Mouse (Mus musculus): ENCODE data around the gene Ccdc189. TPM values are rescaled to one million over a fixed set of nuclear protein-coding genes. Genes with fewer than 3 reads are reported as not detected.
A peak's percentile ranks its signal among the peaks of the same experiment; 100 is the strongest.
"Not testable (repeated sequence)": the region's sequence is repeated elsewhere in the genome, so short reads cannot be mapped to it uniquely, and the experiment has no call there.

The Ccdc189 gene
- 12.2 and 12.8 TPM in 2 replicates for polyA plus RNA-seq (2016; fragmentation: Nextera tagmentation; extraction: Ambion mirVana)

GRCm38 (mm10) chr7:127588011-127588871 is at the start of gene Ccdc189, which contains the start of gene Rnf40:
TSS of gene Ccdc189 (minus strand) at chr7:127588595.
TSS of gene Rnf40 (plus strand) at chr7:127588767.
- Histone ChIP-seq H3K27ac (peak within 1 kb of the TSS; percentile 90), H3K9me3 (no peaks in the 10 kb centered on the region), H3K4me3 (peak within 1 kb of the TSS; percentile 74), H3K36me3 (replicated peaks) (peaks cover 69% of the 10 kb centered on the region), H3K27me3 (ENCODE audit: poor library complexity, severe bottlenecking) (no peaks in the 10 kb centered on the region), H3K4me1 (peaks cover 24% of the 10 kb centered on the region)
- WGBS: under 1% methylated on average over 50 of the region's 50 CpGs
- DNase-seq (ENCODE audit: extremely low spot score, low spot score): peak; percentile 97

GRCm38 (mm10) chr7:127636963-127637362 is 48.6 kb upstream of the Ccdc189 start:
- H3K4me1 ChIP-seq: peaks cover 14% of the 10 kb centered on the region
- WGBS: under 1% methylated on average over 27 of the region's 27 CpGs
- peak overlapping the region; percentile 64 for H3K4me3 ChIP-seq
- peaks cover 10% of the 10 kb centered on the region for H3K27me3 ChIP-seq (ENCODE audit: poor library complexity, severe bottlenecking)
- peak; percentile 74 for DNase-seq (ENCODE audit: extremely low spot score, low spot score)
- H3K9me3 ChIP-seq: no peaks in the 10 kb centered on the region
- no peaks in the 10 kb centered on the region for H3K36me3 ChIP-seq (replicated peaks)
- H3K27ac ChIP-seq: peak overlapping the region; percentile 82

GRCm38 (mm10) chr7:127631416-127631815 is 43.0 kb upstream of the Ccdc189 start:
- no peaks in the 10 kb centered on the region for H3K9me3 ChIP-seq
- H3K4me3 ChIP-seq: no peak overlapping the region
- H3K4me1 ChIP-seq: peaks cover 1% of the 10 kb centered on the region
- DNase-seq (ENCODE audit: extremely low spot score, low spot score): no peak
- 70% methylated on average over 4 of the region's 4 CpGs for WGBS
- H3K27me3 ChIP-seq (ENCODE audit: poor library complexity, severe bottlenecking): peaks cover 7% of the 10 kb centered on the region
- H3K27ac ChIP-seq: no peak overlapping the region
- H3K36me3 ChIP-seq (replicated peaks): no peaks in the 10 kb centered on the region

- Histone ChIP-seq H3K27ac (no peak overlapping the region), H3K4me3 (no peak overlapping the region), H3K27me3 (ENCODE audit: poor library complexity, severe bottlenecking) (no peaks in the 10 kb centered on the region), H3K9me3 (no peaks in the 10 kb centered on the region; the same call in 1 of the 2 replicates), H3K4me1 (no peaks in the 10 kb centered on the region), H3K36me3 (replicated peaks) (no peaks in the 10 kb centered on the region)
- WGBS: 78% methylated on average over 5 of the region's 5 CpGs
- DNase-seq (ENCODE audit: extremely low spot score, low spot score): no peak
Observed at GRCm38 (mm10) chr7:127628646-127629045, 40.3 kb upstream of the Ccdc189 start.

GRCm38 (mm10) chr7:127626471-127626870 is 38.1 kb upstream of the Ccdc189 start:
- no peak overlapping the region for H3K27ac ChIP-seq
- H3K36me3 ChIP-seq (replicated peaks): no peaks in the 10 kb centered on the region
- no peak for DNase-seq (ENCODE audit: extremely low spot score, low spot score)
- 89% methylated on average over 4 of the region's 4 CpGs for WGBS
- H3K4me1 ChIP-seq: no peaks in the 10 kb centered on the region
- no peaks in the 10 kb centered on the region for H3K27me3 ChIP-seq (ENCODE audit: poor library complexity, severe bottlenecking)
- no peak overlapping the region for H3K4me3 ChIP-seq
- H3K9me3 ChIP-seq: no peaks in the 10 kb centered on the region; the same call in 1 of the 2 replicates

- Histone ChIP-seq H3K9me3 (no peaks in the 10 kb centered on the region; the same call in 1 of the 2 replicates), H3K36me3 (replicated peaks) (no peaks in the 10 kb centered on the region), H3K4me1 (no peaks in the 10 kb centered on the region), H3K27ac (no peak overlapping the region), H3K4me3 (no peak overlapping the region), H3K27me3 (ENCODE audit: poor library complexity, severe bottlenecking) (no peaks in the 10 kb centered on the region)
- WGBS: 98% methylated on average over 7 of the region's 7 CpGs
- DNase-seq (ENCODE audit: extremely low spot score, low spot score): no peak
Observed at GRCm38 (mm10) chr7:127626039-127626438, 37.6 kb upstream of the Ccdc189 start.

- H3K27me3 ChIP-seq (ENCODE audit: poor library complexity, severe bottlenecking); DNase-seq (ENCODE audit: extremely low spot score, low spot score); H3K36me3 ChIP-seq (replicated peaks); H3K9me3 ChIP-seq; H3K4me3 ChIP-seq; H3K27ac ChIP-seq: not testable (repeated sequence)
- peaks cover 35% of the 10 kb centered on the region for H3K4me1 ChIP-seq
- 92% methylated on average over 7 of the region's 8 CpGs for WGBS
Observed at GRCm38 (mm10) chr7:127618402-127618801, 30.0 kb upstream of the Ccdc189 start.

GRCm38 (mm10) chr7:127617962-127618361 is 29.6 kb upstream of the Ccdc189 start:
- Histone ChIP-seq H3K4me1 (peaks cover 39% of the 10 kb centered on the region), H3K36me3 (replicated peaks) (peaks cover 5% of the 10 kb centered on the region), H3K9me3 (no peaks in the 10 kb centered on the region), H3K4me3 (no peak overlapping the region; the same call in 1 of the 2 replicates), H3K27me3 (ENCODE audit: poor library complexity, severe bottlenecking) (no peaks in the 10 kb centered on the region), H3K27ac (peak overlapping the region; percentile 44; the same call in 1 of the 2 replicates)
- no peak for DNase-seq (ENCODE audit: extremely low spot score, low spot score)
- 36% methylated on average over 2 of the region's 2 CpGs for WGBS

- Histone ChIP-seq H3K27me3 (ENCODE audit: poor library complexity, severe bottlenecking) (no peaks in the 10 kb centered on the region), H3K4me3 (0 out of 2 replicates have a peak overlapping the region, but pooled peaks have one; percentile 14), H3K9me3 (peaks cover 1% of the 10 kb centered on the region; the same call in 1 of the 2 replicates), H3K4me1 (peaks cover 39% of the 10 kb centered on the region), H3K36me3 (replicated peaks) (peaks cover 16% of the 10 kb centered on the region), H3K27ac (no peak overlapping the region)
- DNase-seq (ENCODE audit: extremely low spot score, low spot score): no peak
- WGBS: 90% methylated on average over 1 of the region's 1 CpGs
Observed at GRCm38 (mm10) chr7:127616881-127617280, 28.5 kb upstream of the Ccdc189 start.

- Histone ChIP-seq H3K36me3 (replicated peaks) (peaks cover 21% of the 10 kb centered on the region), H3K4me1 (peaks cover 39% of the 10 kb centered on the region), H3K27ac (no peak overlapping the region), H3K4me3 (peak overlapping the region; percentile 14), H3K27me3 (ENCODE audit: poor library complexity, severe bottlenecking) (no peaks in the 10 kb centered on the region), H3K9me3 (peaks cover 7% of the 10 kb centered on the region; the same call in 1 of the 2 replicates)
- 87% methylated on average over 1 of the region's 1 CpGs for WGBS
- DNase-seq (ENCODE audit: extremely low spot score, low spot score): no peak
Observed at GRCm38 (mm10) chr7:127616336-127616735, 27.9 kb upstream of the Ccdc189 start.

- peaks cover 13% of the 10 kb centered on the region; the same call in 1 of the 2 replicates for H3K9me3 ChIP-seq
- under 1% methylated on average over 50 of the region's 50 CpGs for WGBS
- DNase-seq (ENCODE audit: extremely low spot score, low spot score): peak; percentile 90
Observed at GRCm38 (mm10) chr7:127614891-127615843, 26.8 kb upstream of the Ccdc189 start, which contains the start of gene Zfp629. TSS of gene Zfp629 (minus strand) at chr7:127615797.

GRCm38 (mm10) chr7:127614511-127614890 is 26.1 kb upstream of the Ccdc189 start:
- Histone ChIP-seq H3K4me3 (peak overlapping the region; percentile 100), H3K27ac (peak overlapping the region; percentile 98), H3K36me3 (replicated peaks) (peaks cover 39% of the 10 kb centered on the region), H3K27me3 (ENCODE audit: poor library complexity, severe bottlenecking) (no peaks in the 10 kb centered on the region), H3K4me1 (peaks cover 39% of the 10 kb centered on the region), H3K9me3 (peaks cover 13% of the 10 kb centered on the region; the same call in 1 of the 2 replicates)
- DNase-seq (ENCODE audit: extremely low spot score, low spot score): peak; percentile 47
- under 1% methylated on average over 43 of the region's 44 CpGs for WGBS

More at GRCm38 (mm10) chr7:127614891-127615843, 26.8 kb upstream of the Ccdc189 start, which contains the start of gene Zfp629:
- Histone ChIP-seq H3K4me1 (peaks cover 39% of the 10 kb centered on the region), H3K27ac (peak within 1 kb of the TSS; percentile 98), H3K27me3 (ENCODE audit: poor library complexity, severe bottlenecking) (no peaks in the 10 kb centered on the region), H3K4me3 (peak within 1 kb of the TSS; percentile 100), H3K36me3 (replicated peaks) (peaks cover 33% of the 10 kb centered on the region)
